Mouse (Mus musculus) kidney, postnatal 4 days (tissue): Measurements from ENCODE around the gene Dusp3.

Source experiments
- DNase-seq, 2 experiments: peaks; one replicate each; pipeline ENCODE4 v3.0.0; 2021; ENCODE audit warnings: mixed read lengths in 2 of 2

Dusp3 gene

DNA sequence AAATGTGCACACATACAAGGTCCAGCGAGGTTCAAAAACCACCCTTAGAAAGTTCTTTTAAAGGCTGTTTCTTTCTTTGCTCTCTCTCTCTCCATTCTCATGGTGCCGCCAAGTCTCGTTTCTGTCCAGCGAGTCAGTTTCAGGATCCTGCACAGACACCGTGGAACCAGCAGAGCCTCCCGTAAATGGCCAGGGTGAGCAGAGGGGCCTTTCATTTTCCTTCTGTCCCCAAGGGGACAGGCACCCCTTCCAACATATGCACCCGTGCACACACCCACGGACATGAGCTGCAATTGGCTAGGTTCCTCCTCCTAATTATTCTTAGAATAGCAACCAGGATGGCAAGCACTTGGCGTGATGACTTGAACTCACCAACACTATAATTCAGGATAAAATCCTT lies 13.3 kb downstream of the Dusp3 start:
- DNase-seq, result no peak

DNA sequence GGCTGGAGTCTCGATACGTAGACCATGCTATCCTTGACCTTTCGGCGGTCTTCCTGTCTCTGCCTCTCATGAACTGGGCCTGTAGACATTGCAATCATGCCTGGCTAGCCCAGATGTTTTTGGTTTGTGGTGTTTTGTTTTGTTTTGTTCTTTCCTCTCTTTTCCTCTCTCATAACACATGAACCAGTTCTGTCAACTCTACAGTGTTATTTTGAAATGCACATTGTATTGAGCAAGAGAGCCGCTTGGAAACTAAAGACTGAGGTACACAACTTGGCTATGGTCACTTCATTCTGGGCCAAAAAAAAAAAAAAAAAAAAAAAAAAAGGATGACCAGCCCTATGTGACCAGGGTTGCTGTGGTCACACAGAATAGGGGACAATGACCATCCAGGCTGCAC lies 14.2 kb downstream of the Dusp3 start:
- DNase-seq, result no peak

DNA sequence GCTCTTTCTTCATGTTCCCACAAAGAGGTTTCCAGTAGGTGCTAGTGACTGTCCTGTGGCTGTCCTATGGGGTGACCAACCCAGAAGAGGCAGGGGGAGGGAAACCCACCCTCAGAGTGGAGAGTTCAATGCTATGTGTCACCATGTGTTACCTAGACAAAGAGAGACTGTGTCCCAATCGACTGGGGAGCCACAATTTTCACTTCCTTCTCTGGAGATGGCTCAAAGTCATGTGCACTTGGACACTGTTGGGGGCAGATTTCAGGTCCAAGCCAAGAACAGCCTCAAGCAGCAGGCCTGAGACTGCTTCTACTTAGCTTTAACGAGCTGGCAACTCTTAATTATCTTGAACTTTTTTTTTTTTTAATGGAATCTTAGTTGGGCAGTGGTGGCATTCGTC lies 14.7 kb downstream of the Dusp3 start:
- DNase-seq, result no peak

DNA sequence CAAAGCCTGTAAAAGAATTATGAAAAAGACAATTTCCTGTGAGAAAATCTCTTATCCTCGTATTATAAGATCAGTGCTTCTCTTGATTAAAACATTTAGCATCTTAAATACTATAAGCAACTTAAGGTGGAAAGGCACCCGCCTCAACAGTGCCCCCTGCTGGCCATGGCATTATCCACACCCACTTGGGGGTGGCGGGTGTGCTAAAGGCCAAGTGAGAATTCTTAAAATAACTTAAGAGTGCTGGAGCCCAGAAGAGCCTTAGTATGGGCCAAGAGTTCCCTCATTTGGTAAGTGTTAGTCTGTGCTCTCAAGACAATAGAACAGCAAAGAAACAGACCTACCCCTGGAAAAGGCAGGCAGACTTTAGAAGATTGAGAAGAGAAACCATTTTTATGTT lies 15.4 kb downstream of the Dusp3 start:
- DNase-seq, result peak; percentile 59 to 62

DNA sequence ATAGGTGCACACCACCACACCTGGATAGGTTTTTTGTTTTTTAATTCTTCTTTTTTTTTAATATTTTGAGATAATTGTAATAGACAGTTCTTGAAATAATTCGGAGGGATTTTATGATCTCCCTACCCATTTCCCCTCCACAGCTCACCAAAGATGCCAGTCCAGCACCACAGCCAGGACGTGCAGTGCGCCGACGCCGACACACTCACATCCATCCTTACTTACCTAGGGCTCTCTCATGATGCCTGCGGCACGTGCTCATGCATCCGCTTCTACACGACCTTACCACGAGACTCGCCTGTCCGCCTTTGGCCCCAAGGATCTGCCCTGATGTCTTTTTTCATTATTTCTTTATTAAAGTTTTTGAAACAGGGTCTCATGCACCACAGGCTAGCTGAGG lies 17.0 kb downstream of the Dusp3 start:
- peak in 1 of 2 experiments; percentile 4 for DNase-seq

DNA sequence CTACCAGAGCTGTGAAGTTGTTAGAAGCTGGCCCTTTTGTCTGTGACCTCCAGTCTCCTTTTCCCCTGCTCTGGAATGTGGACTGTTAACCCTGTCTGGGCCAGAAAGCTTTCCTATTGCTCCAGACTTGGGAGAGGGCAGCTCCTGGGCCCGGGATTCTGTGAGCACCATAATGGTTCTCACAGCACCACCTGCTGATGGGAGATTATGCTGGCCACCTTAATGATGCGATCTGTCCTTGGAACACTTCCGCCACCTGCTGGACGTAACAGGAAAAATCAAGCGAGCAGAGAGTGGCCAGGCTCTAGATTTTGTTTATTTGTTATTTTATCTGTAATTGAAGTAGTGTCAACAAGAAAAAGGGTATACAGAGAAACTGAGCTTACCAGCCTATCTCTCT lies 18.0 kb downstream of the Dusp3 start:
- peak; percentile 89 to 93 for DNase-seq

DNA sequence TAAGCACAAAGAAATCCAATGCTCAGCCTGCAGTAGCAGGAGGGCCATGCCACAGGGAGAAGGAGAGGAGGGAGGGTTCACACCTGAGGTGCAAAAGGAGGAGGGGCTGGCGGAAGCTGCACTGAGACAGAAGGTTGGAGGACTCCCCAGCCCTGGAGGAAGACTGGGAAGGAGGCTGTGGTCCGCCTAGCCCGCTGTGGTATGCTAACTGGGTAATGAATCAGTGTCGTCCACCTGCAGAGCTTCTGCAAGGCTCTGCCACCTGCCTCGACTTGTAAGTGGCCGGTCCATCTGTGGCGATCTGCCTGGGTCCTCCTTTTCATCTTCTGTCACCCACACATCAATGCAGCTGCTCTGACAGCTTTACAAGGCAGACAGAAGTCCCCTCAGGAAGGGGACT lies 18.5 kb downstream of the Dusp3 start:
- no peak for DNase-seq

DNA sequence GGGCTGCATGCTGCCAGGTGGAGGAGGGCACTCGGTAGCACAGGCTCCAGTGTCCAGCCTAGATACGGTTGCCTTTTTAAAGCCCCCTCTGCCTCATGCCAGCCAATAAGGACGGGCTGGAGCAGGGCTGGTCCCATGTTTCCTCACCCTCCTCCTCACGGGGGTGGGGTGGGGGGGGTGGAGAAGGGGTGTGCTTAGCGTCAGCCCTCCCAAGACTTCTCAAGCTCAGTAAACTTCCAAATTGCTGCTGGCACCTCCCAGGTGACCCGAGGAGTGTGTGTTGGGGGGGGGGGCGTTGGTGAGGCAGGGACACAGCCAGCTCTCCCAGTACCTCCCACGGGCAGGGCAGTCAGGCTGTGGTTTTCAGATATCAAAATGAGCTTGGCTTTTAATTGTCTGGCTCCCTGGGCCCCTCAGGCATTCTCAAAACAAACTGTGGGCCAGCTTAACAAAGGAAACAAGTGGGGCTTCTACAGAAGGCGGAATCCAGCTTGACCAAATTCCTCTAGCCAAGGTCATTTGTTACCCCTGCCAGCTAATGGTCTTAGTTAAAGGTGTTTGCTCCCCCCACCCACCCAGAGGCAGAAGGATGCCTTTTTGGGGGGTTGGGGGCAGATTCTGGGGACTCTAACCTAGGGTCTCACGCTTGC lies 19.7 kb downstream of the Dusp3 start, which contains the start of gene Sost:
Gene Sost, minus strand, starts transcription at position 51 of the 650 bp plus-strand sequence.
- peak in 1 of 2 experiments; percentile 47 for DNase-seq

DNA sequence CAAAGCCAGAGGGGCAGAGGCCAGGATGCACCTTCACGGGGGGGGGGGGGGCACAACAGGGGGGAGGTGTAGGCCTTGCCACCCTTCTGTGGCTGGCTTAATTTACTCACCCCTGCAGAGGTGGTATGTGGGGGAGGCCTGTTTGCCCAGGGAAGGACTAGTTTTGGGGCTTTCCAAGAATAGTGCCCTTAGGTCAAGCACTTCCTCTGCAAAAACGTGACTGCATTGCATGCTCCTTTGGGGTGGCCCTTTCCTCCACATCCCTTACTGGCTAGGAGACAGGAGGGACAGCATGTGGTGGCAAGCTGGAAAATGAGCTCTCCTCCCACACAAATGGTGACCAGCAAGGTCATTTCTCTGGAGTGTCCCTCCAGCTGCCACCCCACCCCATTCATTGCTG lies 21.3 kb downstream of the Dusp3 start:
- peak in 1 of 2 experiments; percentile 31 for DNase-seq

DNA sequence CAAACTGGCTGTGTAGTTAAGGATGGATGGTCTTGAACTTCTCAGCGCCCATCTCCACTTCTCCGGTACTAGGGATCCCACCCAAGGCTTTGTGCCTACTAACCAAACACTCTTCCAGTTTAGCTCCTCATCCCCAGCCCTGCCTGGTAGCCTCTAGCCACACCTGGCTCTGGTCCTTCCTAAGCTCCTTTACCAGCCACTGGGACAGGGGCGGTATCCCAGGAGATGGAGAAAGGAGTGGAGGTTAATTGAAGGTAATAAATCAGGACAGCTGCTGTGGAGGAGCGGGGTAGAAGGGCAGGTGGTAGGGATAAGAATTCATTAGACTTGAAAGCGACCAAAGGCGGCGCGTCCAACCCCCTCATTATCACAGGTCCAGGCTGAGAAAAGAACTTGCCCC lies 22.2 kb downstream of the Dusp3 start:
- DNase-seq, result peak in 1 of 2 experiments; percentile 39

DNA sequence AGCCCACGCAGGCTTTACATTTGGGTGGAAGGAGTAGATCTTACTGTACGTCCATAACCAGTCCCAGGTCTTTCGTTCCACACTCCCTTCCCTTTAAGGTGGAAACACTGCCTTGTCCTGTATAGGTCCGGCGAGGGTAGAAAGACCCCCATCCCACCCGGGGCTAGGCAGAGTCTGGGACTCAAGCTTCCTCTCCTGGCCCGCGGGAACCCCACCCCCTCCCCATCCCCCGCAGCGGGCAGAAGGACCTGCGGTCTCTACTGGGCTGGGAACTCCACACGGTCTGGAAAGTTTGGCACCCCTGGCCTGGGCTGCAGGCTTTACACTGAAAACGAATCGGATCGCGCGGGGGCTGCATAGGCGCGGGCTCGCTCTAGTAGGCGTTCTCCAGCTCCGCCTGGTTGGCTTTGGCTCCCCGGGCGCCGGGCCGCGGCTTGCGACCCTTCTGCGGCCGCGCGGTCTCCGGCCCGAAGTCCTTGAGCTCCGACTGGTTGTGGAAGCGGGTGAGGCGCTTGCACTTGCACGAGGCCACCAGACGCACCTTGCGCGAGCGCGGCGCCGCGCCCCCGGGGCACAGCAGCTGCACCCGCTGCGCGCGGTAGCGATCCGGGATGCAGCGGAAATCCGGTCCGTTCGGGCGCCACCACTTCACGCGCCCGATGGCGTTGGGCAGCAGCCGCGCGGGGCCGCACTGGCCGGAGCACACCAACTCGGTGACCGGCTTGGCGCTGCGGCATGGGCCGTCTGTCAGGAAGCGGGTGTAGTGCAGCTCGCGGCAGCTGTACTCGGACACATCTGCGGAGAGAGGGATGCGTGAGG lies 23.1 kb downstream of the Dusp3 start:
- DNase-seq, result peak; percentile 64 to 74

DNA sequence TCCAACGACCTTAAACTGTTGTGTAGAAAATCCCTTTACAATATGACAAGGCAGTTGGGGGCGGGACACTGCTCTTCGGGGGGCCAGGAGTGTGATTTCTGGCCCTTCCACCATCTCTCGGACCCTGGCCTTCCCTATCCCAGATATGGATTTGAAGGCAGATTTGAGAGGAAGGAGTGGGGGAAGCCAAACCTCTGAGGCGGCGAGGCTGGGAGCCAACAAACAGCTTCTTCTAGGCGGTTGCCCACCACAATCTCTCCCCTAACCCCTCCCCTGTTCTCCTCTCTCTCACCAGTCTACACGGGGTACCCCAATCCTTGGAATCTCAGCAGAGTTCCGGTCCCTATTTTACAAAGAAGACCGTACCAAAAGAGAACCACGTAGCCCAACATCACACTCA lies 23.8 kb downstream of the Dusp3 start:
- peak in 1 of 2 experiments; percentile 27 for DNase-seq

DNA sequence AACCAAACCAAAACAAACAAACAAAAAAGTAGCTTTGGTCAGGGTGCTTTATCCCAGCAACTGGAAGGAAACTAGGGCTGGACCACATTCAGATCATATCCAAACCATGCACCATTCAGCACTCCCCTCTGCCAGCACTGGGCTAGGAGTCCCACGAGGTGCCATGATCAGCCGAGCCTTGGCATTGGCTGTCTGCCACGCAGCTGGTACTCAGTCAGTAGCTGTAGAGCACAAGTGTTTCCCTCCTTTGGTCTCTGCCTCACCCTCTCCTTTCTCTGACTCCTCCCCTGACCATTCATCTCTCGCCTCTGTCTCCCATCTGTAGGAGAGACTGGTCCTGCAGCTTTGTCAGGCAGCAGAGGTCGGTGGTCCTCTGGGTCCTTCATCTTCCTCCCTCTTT lies 29.3 kb downstream of the Dusp3 start:
- no peak for DNase-seq

DNA sequence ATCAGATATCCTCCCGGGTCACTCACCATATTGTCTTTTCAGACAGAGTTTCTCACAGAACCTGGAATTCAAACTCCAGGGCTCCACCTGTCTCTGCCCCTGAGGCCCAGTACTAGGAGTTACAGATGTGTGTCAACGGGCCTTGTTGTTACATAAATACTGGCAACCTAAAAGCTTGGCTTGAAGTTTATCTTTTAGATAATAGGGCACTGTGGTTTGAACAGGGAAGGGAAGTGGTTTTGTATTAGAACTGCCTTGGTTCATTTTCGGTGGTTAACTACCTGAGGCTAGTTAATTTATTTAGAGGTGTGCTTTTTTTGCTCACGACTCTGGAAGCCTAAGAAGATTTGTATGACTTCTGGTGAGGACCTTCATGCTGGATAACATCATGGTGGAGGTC lies 33.4 kb downstream of the Dusp3 start:
- DNase-seq, result no peak

DNA sequence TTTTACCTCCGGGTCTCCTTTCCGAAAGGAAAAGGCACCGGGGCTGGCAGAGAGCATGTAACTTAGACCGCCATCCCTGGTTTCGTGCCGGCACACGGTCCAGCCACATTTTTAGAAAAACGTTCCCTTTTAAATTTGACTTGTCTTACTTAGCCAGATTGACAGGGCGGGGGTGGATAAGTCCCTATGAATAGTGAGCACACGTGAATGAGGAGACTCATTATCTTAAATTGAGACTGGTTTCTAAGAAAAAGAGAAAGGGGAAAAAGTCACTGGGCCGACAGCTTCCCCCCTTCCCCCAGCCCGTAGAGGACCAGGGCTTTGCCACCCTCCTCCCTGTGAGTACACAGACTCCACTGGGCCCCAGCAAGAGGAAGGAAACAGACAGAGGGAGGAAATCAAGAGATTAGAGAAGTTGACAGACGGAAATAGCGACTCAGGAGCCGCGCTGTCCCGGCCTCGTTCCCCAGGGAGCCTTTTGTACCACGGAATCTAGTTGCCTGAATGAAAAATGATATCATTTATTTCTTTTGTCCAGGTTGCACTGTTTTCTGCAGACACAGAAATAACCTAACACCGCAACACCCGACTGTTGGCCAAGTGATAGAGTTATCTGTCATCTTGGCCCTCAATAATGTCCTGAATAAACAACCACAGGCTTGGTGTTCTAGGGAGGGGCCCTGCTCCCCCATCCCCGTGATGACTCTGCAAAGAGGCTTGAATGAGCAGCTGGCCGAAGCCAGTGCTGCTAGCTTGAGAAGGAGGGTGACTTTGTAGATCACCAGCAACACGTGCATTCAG lies 34.1 kb downstream of the Dusp3 start:
- DNase-seq, result peak; percentile 75 to 80

DNA sequence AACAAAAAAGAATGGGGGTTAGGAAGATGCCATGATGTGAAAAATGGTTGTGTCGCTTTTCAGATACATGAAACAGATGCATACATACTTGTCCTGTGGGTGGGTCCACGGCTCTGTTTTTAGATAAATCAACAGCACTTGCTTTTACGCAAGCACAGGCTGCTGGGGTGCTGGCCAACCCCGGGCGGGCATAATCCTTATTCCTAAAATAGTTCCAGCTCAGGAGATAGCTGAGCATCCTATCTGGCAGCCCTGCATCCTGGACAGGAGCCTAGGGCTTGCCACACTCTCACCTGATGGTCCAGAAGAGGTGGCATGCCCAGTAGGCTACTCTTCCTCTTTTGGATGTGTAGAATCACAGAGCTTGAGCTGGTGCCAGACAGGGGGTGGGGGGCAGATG lies 36.8 kb downstream of the Dusp3 start:
- DNase-seq, result no peak

DNA sequence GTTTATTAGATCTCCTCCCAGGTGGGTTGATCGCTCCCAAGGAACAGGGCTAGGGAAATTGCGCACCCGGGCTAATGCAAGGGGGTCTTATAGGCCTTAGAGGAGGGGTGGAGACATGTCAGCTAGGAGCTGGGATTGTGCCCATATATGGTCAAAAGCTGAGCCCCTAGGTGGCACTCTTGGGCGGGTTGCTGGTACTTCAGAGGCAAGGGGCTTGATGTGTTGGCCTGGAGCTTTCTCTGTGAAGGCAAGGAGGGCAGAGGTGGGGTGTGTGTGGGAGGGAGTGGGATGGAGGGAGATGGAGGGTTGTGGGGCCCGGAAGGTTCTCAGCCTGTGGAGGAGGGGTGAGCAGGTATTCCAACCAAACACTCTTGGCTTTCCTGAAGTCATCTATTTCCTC lies 40.3 kb downstream of the Dusp3 start:
- DNase-seq, result peak; percentile 29 to 36

DNA sequence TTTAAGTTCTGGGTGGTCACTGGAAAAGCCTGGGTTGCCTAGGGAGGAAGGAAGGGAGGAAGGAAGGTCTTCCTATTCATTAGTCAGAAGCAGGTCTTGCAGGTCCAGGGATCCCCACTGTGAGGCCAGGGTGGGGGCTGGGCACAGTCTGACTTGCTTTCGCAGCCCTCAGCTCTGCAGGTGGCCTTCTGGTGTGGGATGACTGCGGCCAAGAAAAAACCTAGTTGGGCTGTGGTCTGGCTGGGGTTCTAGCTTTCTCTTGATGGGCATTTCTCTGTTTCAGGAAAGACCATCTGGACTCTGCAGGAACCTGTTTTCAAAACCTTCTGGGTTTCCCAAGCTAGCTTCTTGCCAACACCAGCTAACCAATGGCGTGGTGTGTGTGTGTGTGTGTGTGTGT lies 43.8 kb downstream of the Dusp3 start:
- DNase-seq, result peak; percentile 27 to 40

DNA sequence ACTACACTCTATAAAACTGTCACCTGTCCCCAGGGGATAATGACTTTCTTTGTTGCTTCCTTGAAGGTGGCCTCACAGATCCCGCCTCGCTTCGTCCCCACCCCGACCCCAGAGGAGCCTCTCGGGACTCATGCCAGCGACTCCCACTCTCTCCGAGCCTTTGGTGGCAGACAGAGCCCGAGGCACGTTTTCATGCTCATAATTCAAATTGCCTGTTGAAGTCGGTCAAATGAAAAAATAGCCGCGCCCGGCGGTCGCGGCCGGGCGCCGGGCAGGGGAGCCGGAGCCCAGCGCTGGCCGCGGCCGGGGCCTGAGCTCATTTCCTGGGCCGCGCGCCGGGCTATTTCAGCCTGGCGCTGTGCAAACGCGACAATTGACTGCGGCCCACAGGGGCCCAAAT lies 49.7 kb downstream of the Dusp3 start:
- DNase-seq, result peak; percentile 55 to 68

DNA sequence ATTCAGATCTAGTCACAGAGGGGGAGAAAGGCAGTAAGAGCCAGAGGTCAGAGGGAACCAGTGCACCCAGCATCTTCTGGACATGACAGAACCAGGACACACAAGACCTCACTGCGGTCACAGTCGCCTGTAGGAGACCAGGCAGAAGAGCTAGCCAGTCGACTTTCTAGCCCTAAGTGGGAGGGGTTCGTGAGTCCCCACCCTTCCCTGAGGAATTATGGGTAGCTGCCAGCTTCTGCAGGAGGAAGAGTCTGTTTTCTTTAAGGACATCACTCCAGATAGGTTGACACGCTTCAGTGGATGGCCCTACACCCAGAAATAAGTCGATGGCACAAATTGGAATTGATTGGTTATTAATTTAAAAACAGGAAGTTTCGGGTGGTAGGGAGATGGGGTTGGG lies 50.4 kb downstream of the Dusp3 start:
- DNase-seq, result no peak

DNA sequence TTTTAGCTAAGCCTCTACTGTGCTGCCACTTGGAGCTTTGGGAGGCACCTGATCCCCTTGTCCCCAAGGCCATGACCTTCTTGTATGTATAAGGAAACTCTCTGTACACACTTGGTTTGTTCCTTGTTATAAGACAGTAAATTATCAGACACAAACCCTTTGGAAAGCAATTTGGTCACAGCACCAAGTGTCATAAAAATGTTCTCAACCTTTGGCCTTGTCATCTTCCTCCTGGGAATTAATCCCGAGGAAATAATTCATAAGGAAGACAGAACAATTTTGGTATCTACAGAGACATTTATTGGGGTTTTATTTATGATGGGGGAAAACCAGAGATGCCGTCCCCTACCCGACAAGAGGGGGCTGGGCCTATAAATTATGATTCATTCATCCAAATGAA lies 51.1 kb downstream of the Dusp3 start:
- DNase-seq, result no peak

DNA sequence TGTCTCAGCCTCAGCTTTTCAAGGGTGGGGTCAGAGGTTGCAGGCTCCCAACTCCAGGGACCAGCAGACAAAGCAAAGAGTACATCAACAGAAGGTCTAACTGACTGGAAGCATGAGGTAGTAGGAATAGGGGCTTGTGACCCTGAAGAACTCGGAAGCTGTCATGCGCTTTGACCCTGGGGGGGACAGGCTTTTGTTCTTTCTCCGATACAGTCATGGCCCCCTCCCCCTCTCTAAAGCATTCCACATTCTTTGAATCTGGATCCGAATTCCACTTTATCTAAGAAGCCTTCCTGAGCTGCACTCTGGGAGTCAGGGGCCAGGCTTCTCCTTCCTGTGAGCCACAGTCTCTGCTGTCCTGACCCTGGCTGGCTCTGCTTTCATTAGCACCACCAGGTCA lies 54.8 kb downstream of the Dusp3 start:
- no peak for DNase-seq

DNA sequence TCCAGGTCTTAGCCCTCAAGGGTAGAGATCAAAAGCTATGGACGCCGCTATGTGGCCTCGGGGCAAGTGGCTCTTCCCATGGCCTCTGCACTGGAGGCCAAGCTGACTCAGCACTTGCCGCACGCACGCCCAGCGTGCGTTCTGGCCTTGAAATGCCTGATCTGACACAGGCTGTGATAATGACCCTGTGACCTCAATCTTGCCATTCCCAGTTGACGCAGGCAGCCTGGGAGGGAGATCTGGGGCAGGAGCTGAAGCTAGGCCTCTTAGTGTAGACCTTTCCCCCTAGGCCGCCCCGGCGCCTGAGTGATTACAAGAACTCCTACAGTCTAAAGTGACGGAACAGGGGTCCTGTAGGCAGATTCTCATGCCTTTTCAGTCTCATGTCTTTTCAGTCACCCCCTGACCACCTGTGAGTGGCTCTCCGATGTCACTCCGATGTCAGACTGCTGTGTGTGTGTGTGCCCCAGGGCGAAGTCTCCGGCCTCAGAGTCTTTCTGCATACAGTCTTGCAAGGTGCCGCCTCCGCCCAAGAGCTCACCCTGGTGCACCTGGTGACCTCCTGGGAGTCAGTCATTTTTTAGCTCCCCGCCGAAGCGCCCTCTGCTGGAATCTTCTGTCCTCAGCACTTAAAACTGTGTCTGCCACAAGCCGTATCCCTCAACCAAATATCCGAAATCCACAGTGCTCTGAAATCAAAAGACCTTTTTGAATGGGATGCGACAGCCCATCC lies 58.6 kb downstream of the Dusp3 start:
- peak; percentile 69 to 78 for DNase-seq
